Mouse (Mus musculus) bone marrow macrophage, adult 2 months (primary cell): Measurements from ENCODE around the gene Retreg3. TPM values are rescaled to one million over a fixed set of nuclear protein-coding genes. Genes with fewer than 3 reads are reported as not detected.
A peak's percentile ranks its signal among the peaks of the same experiment; 100 is the strongest.

Experiments
- H3K27ac ChIP-seq: 2 replicates; pipeline ENCODE4 v1.5.1; 2012; ENCODE audit warnings: low read depth, low read length; ENCODE audit not compliant: insufficient read depth
- H3K4me1 ChIP-seq: 2 replicates; pipeline ENCODE4 v1.6.1; 2012; ENCODE audit warnings: low read length; ENCODE audit not compliant: control insufficient read depth, insufficient read depth
- H3K4me3 ChIP-seq: 2 replicates; pipeline ENCODE4 v1.5.1; 2012; ENCODE audit warnings: mild to moderate bottlenecking, low read length, moderate library complexity; ENCODE audit not compliant: insufficient read depth
- CTCF ChIP-seq: IDR thresholded peaks from 2 replicates; pipeline ENCODE4 v1.5.1; 2012; ENCODE audit warnings: low read depth, mild to moderate bottlenecking, low read length, moderate library complexity
- POLR2A ChIP-seq: IDR thresholded peaks from 2 replicates; pipeline ENCODE4 v1.6.1; 2012; ENCODE audit warnings: mild to moderate bottlenecking, low read depth, low read length, borderline replicate concordance
- polyA plus RNA-seq: library from polyadenylated mRNA; stranded (reverse); fragments of >200 nt; gene quantifications from 2 replicates; pipeline ENCODE4 v1.2.4, GENCODE M21; 2012; ENCODE audit not compliant: missing spikeins, insufficient read depth, insufficient read length

The Retreg3 gene
- polyA plus RNA-seq, 1 experiment: 62.4 TPM

DNA sequence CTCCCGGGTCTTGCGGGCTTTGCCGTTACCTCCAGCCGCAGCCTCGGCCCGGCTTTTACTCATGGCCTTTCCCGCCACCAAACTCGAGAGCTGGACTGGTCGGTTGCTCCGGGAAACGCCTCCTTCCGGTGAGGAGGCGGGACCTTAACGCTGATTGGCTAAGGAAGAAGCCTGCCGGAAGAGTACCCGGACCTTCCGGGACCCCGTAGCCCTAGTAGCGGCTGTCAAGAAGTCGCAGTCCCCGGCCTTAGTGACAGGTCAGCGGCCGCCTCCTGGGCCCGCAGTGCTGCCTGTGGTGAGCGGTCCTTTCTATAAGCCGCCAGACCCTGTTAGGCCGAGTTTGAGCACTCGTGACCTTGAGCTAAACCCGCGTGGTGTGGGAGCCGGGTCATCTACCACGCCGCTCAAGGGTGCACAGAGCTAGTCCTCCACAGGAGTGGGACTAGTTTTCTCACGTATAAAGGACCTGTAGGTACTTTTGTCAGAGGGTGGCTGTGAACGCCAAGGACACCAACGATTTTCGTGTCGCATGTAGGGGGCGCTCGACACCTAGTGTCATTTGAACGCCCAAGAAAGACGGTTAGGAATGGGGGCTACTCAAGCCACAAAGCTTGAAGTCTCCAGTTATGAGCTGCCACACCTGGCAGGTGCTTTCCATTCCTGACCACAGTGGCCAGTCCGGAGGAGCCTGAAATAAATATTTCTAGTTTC, 24.2 kb downstream of the Retreg3 start, which contains the start of gene Psmc3ip:
Gene Psmc3ip, minus strand, starts transcription at position 123 of the 711 bp plus-strand sequence.
- peaks cover 6% of the 10 kb centered on the region; the same call in 1 of the 2 replicates for H3K4me1 ChIP-seq
- no peak for TF ChIP-seq POLR2A
- peak; percentile 94 for TF ChIP-seq CTCF

DNA sequence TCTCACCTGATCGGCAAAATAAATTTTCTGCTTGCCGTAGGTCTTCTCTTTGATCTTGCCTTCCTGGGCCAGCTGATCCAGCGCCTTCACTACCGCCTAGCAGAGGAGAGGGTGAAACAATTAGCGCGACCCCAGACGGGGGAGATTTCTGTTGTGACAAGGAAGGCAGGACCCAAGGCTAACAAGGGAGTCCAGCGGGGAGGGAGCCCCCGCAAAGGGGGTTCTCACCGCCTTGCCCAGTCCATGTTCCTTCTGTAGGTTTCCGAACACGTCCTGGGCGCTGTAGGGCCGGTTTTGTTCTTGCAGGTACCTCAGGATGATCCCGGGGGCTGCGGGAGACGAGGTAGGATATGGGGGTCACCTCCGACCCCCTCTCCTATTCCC, 24.8 kb downstream of the Retreg3 start:
- H3K27ac ChIP-seq: no peak overlapping the region
- TF ChIP-seq CTCF (no peak), POLR2A (no peak)
- H3K4me1 ChIP-seq: peaks cover 6% of the 10 kb centered on the region; the same call in 1 of the 2 replicates
- H3K4me3 ChIP-seq: peak overlapping the region; percentile 96

More for the DNA sequence above, 24.2 kb downstream of the Retreg3 start, which contains the start of gene Psmc3ip:
- Histone ChIP-seq H3K27ac (peak within 1 kb of the TSS; percentile 93), H3K4me3 (peak within 1 kb of the TSS; percentile 96)

DNA sequence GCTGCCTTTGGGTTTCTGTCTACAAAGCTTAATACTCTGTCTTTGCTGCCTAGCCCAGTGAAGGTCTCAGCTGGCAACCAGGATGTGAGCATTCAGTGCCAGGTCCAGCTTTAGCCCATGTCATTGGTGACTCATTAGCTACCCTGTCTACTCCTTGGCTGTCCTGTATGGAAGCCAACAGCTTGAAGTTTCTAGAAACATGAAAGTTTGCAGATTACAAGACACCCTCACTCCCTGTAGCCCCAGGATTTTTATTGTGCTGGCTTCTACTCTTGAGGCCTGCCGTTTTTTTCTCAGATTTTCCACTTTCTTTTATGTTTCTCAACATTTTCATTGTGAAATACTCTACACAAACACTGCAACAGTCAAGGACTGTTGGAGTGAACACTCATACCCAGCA, 29.8 kb downstream of the Retreg3 start:
- H3K4me3 ChIP-seq: no peak overlapping the region
- H3K4me1 ChIP-seq: peaks cover 24% of the 10 kb centered on the region
- no peak overlapping the region for H3K27ac ChIP-seq
- TF ChIP-seq CTCF: no peak
- no peak for TF ChIP-seq POLR2A

DNA sequence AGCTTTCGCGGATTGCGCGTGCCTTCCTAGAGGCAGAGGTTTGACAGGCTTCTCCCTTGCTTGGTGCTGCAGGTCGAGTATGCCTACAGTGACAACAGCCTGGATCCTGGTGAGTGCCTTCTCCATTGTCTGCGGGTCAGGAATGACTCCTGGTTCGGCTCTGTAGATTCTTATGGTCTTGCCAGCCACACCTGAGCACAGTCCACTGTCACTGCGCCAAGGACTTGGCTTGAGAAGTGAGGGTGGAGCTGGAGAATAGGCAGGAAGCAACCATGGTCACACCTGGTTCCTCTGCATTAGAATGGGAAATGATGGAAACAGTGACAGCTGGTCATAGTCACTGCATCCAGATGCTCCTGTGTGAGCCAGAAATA, 32.0 kb downstream of the Retreg3 start:
- Histone ChIP-seq H3K4me3 (peak overlapping the region; percentile 80), H3K4me1 (peaks cover 26% of the 10 kb centered on the region)

DNA sequence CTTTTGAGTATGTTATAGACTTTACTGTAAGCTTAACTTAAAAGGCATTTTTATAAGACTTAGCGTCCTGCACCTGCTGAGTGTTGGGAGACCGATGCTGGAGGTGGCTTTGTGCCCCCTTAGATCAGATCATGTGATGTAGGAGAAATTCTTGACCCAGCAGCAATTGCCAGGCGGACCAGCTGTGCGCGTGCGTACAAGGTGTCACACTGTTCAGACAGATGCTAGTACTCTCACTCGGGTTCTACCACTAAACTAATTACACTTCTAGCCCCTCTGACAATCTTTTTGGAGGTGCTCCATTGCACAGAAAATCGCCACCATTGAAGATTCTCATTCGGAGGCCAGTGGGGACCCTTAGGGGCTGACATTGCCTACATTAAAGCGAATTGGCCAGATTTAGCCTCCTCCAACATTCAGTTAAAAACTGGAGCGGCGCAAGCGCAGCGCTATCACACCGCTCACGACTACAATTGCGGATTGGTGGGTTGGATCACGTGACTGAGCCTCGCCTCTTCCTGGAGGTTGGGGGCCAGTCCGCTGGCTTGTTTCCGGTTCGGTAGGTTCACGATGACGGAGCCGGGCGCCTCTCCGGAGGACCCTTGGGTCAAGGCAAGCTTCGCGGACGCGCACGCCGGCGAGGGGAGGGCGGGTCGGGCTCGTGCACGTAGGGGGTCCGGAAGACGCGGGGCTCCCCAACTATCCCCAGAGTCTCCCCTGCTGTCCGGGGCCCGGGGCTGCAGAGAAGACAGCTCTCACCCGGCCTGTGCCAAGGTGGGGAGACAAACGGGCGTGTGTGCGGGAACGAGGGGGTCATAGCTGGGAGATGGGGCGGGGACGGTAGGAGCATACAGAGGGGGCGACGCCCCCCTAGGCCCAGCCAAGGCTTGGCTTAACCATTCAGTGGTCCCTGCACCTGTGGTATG, 32.7 kb downstream of the Retreg3 start, which contains the start of gene Mlx:
Gene Mlx, plus strand, starts transcription at position 522 of the 926 bp plus-strand sequence.
- peaks cover 26% of the 10 kb centered on the region for H3K4me1 ChIP-seq
- H3K27ac ChIP-seq: peak within 1 kb of the TSS; percentile 53
- no peak for TF ChIP-seq POLR2A
- TF ChIP-seq CTCF: no peak
- H3K4me3 ChIP-seq: peak within 1 kb of the TSS; percentile 80

More for the DNA sequence above, 32.0 kb downstream of the Retreg3 start:
- no peak overlapping the region for H3K27ac ChIP-seq
- TF ChIP-seq POLR2A: no peak
- no peak for TF ChIP-seq CTCF

DNA sequence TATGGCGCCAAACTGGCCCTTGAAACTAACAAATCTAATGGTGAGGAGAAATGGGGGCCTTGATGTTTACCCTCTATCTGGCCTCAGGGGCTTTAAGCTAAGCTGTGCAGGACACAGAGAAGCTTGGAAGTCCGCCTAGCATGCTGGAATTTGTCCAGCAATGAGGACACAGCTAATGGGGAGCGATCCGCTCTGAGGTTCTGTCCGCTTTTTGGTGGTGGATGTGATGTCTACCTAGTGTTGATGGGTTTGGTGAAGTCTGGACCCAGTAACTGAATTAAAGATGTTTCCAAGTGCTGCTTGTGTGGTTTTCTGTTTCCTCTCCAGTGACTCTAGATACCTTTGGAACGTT, 33.4 kb downstream of the Retreg3 start:
- H3K27ac ChIP-seq: peak overlapping the region; percentile 53
- peak overlapping the region; percentile 80 for H3K4me3 ChIP-seq
- H3K4me1 ChIP-seq: peaks cover 27% of the 10 kb centered on the region
- no peak for TF ChIP-seq CTCF
- no peak for TF ChIP-seq POLR2A

DNA sequence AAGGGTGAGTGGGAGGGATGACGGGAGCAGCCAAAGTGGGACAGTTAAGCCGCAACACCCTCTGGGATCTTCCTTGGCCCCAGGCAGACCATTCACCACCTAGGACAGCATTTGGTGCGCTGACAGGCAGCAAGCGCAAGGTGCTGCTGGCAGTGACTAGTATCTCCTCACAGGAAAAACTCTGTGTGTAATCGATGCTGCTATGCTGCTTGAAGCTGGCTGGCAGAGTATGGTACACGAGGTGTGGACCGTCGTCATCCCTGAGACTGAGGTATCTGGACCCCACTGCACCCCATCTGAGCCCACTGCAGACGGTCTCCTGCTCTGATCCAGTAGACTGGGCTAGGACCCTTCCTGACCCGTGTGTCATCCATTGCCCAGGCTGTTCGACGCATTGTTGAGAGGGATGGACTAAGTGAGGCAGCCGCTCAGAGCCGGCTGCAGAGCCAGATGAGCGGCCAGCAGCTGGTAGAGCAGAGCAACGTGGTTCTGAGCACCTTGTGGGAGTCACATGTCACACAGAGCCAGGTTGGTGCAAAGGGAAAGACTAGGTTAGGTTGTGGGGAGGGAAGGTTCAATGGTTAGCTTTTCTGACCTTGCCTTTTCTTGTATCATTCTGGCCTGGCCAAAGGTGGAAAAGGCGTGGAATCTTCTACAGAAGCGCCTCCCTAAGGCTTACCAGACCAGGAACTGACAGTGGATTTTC, 33.9 kb downstream of the Retreg3 start:
- TF ChIP-seq CTCF (no peak), POLR2A (no peak)
- H3K4me1 ChIP-seq: peaks cover 32% of the 10 kb centered on the region
- H3K27ac ChIP-seq: no peak overlapping the region
- no peak overlapping the region for H3K4me3 ChIP-seq

DNA sequence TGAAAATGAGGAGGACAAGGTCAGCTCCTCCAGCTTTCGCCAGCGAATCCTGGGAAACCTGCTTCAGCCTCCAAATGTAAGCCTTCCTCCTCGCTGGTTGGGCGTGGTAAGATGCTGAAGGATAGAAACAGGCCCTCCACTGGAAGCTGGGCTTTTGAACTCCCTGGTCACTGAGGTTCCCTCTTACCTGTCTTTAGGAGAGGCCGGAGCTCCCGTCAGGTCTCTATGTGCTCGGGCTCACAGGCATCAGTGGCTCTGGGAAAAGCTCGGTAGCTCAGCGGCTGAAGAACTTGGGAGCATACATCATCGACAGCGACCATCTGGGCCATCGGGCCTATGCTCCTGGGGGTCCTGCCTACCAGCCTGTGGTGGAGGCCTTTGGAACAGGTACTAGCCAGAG, 34.9 kb downstream of the Retreg3 start:
- H3K4me3 ChIP-seq: no peak overlapping the region
- no peak overlapping the region for H3K27ac ChIP-seq
- TF ChIP-seq CTCF (no peak), POLR2A (no peak)
- H3K4me1 ChIP-seq: peaks cover 33% of the 10 kb centered on the region

DNA sequence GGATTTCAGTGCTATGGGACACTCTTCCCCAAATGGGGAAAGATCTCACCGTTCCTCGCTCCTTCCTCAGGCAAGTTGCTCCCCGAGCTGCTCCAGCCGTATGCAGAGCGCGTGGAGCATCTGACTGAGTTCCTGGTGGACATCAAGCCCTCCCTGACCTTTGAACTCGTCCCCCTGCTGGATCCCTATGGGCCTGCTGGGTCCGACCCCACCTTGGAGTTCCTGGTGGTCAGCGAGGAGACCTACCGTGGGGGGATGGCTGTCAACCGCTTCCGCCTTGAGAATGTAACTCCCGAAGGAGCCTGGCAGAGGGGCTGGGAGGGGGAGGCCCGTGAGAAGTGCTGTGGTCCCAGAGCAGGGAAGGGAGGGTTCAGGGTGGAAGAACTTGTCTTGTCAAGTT, 35.4 kb downstream of the Retreg3 start:
- Histone ChIP-seq H3K4me1 (peaks cover 33% of the 10 kb centered on the region), H3K4me3 (no peak overlapping the region), H3K27ac (no peak overlapping the region)
- TF ChIP-seq POLR2A: no peak
- no peak for TF ChIP-seq CTCF
